ENCODE assay signal across 24 mouse cellular contexts in the genomic region with DNA sequence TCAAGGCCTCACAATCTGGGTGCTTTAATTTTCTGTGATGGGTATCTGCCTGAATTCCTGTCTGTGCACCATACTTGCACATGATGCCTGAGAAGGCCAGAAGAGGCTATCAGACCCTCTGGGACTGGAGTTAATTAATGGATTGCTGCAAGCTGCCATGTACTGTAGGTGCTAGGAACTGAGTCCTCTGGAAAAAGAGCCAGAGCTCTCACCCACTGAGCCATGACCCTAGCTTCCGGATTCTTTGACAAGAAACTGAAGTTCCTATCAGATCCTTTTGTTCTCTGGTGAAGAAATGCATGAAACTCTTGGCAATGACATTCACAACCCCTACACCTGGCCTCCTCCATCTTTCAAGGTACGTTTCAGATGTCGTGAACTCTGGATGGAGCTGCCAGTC. TPM values are rescaled to one million over a fixed set of nuclear protein-coding genes. Genes with fewer than 3 reads are reported as not detected.
DNase-seq lines count a peak whose midpoint lies in the region; ATAC-seq and TF ChIP-seq lines count a peak whose summit lies in the region.
"Had no signal": no experiment of that assay in that cellular context is flagged by ENCODE, and none has a peak within 500 bp of the region (broad histone marks: within the 10 kb centered on the region; RNA-seq: fewer than 3 reads in every experiment).

No protein-coding gene starts in this region.

- peak in 1 of 2 experiments; percentile 48; a peak in 1 of 4 replicates for TF ChIP-seq EP300 in MEL (IDR thresholded peaks at IDR 0.05; ENCODE audit: low read depth in 1 of 2, low read length in 2 of 2)

- WGBS in forebrain, embryonic 12.5 days = 64% methylated on average over 3 of the region's 3 CpGs
- 59% methylated on average over 3 of the region's 3 CpGs for WGBS in forebrain, postnatal 0 days
- 57% methylated on average over 3 of the region's 3 CpGs for WGBS in kidney, postnatal 0 days
- WGBS in liver, embryonic 15.5 days (ENCODE audit: insufficient replicate concordance) = 37% methylated on average over 3 of the region's 3 CpGs

- no peak overlapping the region for H3K4me3 ChIP-seq in forebrain, embryonic 12.5 days (replicated peaks)
- H3K4me3 ChIP-seq in forebrain, postnatal 0 days (ENCODE audit: low read depth, low read length) = no peak overlapping the region
- H3K4me3 ChIP-seq in kidney, postnatal 0 days (replicated peaks; ENCODE audit: low read depth, low read length) = no peak overlapping the region
- peak overlapping the region; percentile 7 to 59 for H3K4me3 ChIP-seq in MEL (ENCODE audit: control insufficient read depth in 1 of 2, insufficient read depth in 1 of 2, low read depth in 2 of 2, low read length in 2 of 2)
- H3K4me3 ChIP-seq in liver, embryonic 15.5 days (replicated peaks) = peak overlapping the region; percentile 32
- H3K4me3 ChIP-seq: embryonic facial prominence, embryonic 13.5 days; forebrain, embryonic 13.5 days; heart, embryonic 15.5 days; limb, embryonic 15.5 days; midbrain, embryonic 10.5 days; neural tube, embryonic 15.5 days had no signal

- 0 out of 2 replicates have a peak, but pooled peaks cover 9% of the 10 kb centered on the region for H3K27me3 ChIP-seq in forebrain, embryonic 12.5 days
- no peaks in the 10 kb centered on the region for H3K27me3 ChIP-seq in forebrain, postnatal 0 days (ENCODE audit: insufficient read depth, low read length)
- no peaks in the 10 kb centered on the region for H3K27me3 ChIP-seq in kidney, postnatal 0 days (ENCODE audit: insufficient read depth, low read length)
- H3K27me3 ChIP-seq in MEL (ENCODE audit: control insufficient read depth in 1 of 2, insufficient read depth in 2 of 2, low read length in 2 of 2) = no peaks in the 10 kb centered on the region
- no peaks in the 10 kb centered on the region for H3K27me3 ChIP-seq in liver, embryonic 15.5 days
- H3K27me3 ChIP-seq: CH12.LX; embryonic facial prominence, embryonic 13.5 days; heart, embryonic 15.5 days; limb, embryonic 15.5 days; neural tube, embryonic 15.5 days had no signal

- peaks cover 48% of the 10 kb centered on the region for H3K4me1 ChIP-seq in forebrain, embryonic 12.5 days
- H3K4me1 ChIP-seq in forebrain, postnatal 0 days (ENCODE audit: insufficient read depth) = peaks cover 2% of the 10 kb centered on the region
- peaks cover 38% of the 10 kb centered on the region for H3K4me1 ChIP-seq in kidney, postnatal 0 days (replicated peaks; ENCODE audit: insufficient read depth, low read length)
- H3K4me1 ChIP-seq in MEL (ENCODE audit: control insufficient read depth in 1 of 2, insufficient read depth in 2 of 2, low read length in 2 of 2) = peaks cover 21 to 31% of the 10 kb centered on the region in 2 experiments
- peaks cover 97% of the 10 kb centered on the region for H3K4me1 ChIP-seq in liver, embryonic 15.5 days (replicated peaks)

- ATAC-seq in forebrain, embryonic 12.5 days (ENCODE audit: low FRiP score) = no peak
- ATAC-seq in forebrain, postnatal 0 days = no peak
- no peak for ATAC-seq in kidney, postnatal 0 days (replicated peaks; ENCODE audit: low FRiP score, low read depth)
- ATAC-seq in liver, embryonic 15.5 days (ENCODE audit: insufficient read depth) = no peak
- no peak for ATAC-seq in megakaryocyte-erythroid progenitor cell, adult 5-6 weeks (replicated peaks; ENCODE audit: low FRiP score, low TSS enrichment, poor library complexity, severe bottlenecking)
- ATAC-seq: activated CD4-positive, CD25-positive, alpha-beta regulatory T cell, adult 4 months; forebrain, embryonic 13.5 days had no signal

- H3K27ac ChIP-seq in forebrain, embryonic 12.5 days = 0 out of 2 replicates have a peak overlapping the region, but pooled peaks have one; percentile 16
- no peak overlapping the region for H3K27ac ChIP-seq in forebrain, postnatal 0 days (ENCODE audit: low read depth, low read length)
- peak overlapping the region; percentile 76 for H3K27ac ChIP-seq in kidney, postnatal 0 days
- H3K27ac ChIP-seq in MEL (ENCODE audit: control insufficient read depth, low read depth, low read length) = peak overlapping the region; percentile 88
- peak overlapping the region; percentile 98 for H3K27ac ChIP-seq in liver, embryonic 15.5 days (replicated peaks)
- H3K27ac ChIP-seq: embryonic facial prominence, embryonic 13.5 days; forebrain, embryonic 13.5 days; limb, embryonic 15.5 days; midbrain, embryonic 10.5 days; neural tube, embryonic 15.5 days had no signal

- H3K9me3 ChIP-seq in forebrain, embryonic 12.5 days = no peaks in the 10 kb centered on the region
- no peaks in the 10 kb centered on the region for H3K9me3 ChIP-seq in forebrain, postnatal 0 days (ENCODE audit: low read length)
- no peaks in the 10 kb centered on the region for H3K9me3 ChIP-seq in kidney, postnatal 0 days (replicated peaks; ENCODE audit: low read length)
- H3K9me3 ChIP-seq in MEL (replicated peaks; ENCODE audit: insufficient read depth, low read length) = no peaks in the 10 kb centered on the region
- H3K9me3 ChIP-seq in liver, embryonic 15.5 days (replicated peaks) = no peaks in the 10 kb centered on the region
- H3K9me3 ChIP-seq: embryonic facial prominence, embryonic 13.5 days; forebrain, embryonic 13.5 days; heart, embryonic 15.5 days; limb, embryonic 15.5 days; midbrain, embryonic 10.5 days; neural tube, embryonic 15.5 days had no signal

- no peak for TF ChIP-seq POLR2A in MEL (IDR thresholded peaks at IDR 0.05; ENCODE audit: control insufficient read depth in 1 of 2, insufficient read depth in 1 of 2, low read depth in 1 of 2, low read length in 2 of 2, poor library complexity in 1 of 2)

- no peaks in the 10 kb centered on the region for H3K36me3 ChIP-seq in forebrain, embryonic 12.5 days (replicated peaks)
- H3K36me3 ChIP-seq in forebrain, postnatal 0 days (ENCODE audit: insufficient read depth) = no peaks in the 10 kb centered on the region
- no peaks in the 10 kb centered on the region; the same call in 1 of the 2 replicates for H3K36me3 ChIP-seq in kidney, postnatal 0 days (ENCODE audit: insufficient read depth, low read length)
- peaks cover 0 to 32% of the 10 kb centered on the region in 2 experiments; a peak in 2 of 4 replicates for H3K36me3 ChIP-seq in MEL (ENCODE audit: control insufficient read depth in 1 of 2, insufficient read depth in 2 of 2, low read length in 2 of 2)
- peaks cover 17% of the 10 kb centered on the region; the same call in 1 of the 2 replicates for H3K36me3 ChIP-seq in liver, embryonic 15.5 days (replicated peaks)
- H3K36me3 ChIP-seq: embryonic facial prominence, embryonic 13.5 days; heart, embryonic 15.5 days; limb, embryonic 15.5 days; midbrain, embryonic 10.5 days; neural tube, embryonic 15.5 days had no signal

- no peak for TF ChIP-seq CTCF in forebrain, postnatal 0 days (IDR thresholded peaks at IDR 0.05; ENCODE audit: low read depth)
- TF ChIP-seq CTCF in kidney, postnatal 0 days (IDR thresholded peaks at IDR 0.05; ENCODE audit: low read depth) = no peak
- no peak for TF ChIP-seq CTCF in MEL (IDR thresholded peaks at IDR 0.05 in 2 of 3, conservative IDR thresholded peaks at IDR 0.05 in 1 of 3; ENCODE audit: control insufficient read depth in 1 of 3, insufficient read depth in 1 of 3, low read depth in 2 of 3, low read length in 3 of 3, poor library complexity in 1 of 3, severe bottlenecking in 1 of 3)

- H3K4me2 ChIP-seq in forebrain, embryonic 12.5 days = no peak overlapping the region
- H3K4me2 ChIP-seq in forebrain, postnatal 0 days (ENCODE audit: low read depth) = no peak overlapping the region
- H3K4me2 ChIP-seq in kidney, postnatal 0 days (ENCODE audit: low read length) = no peak overlapping the region
- peak overlapping the region; percentile 92 for H3K4me2 ChIP-seq in liver, embryonic 15.5 days
- H3K4me2 ChIP-seq: embryonic facial prominence, embryonic 13.5 days; forebrain, embryonic 13.5 days; limb, embryonic 15.5 days; neural tube, embryonic 15.5 days had no signal

- TF ChIP-seq RAD21 in MEL (IDR thresholded peaks at IDR 0.05; ENCODE audit: low read depth, low read length) = no peak

- DNase-seq in forebrain, postnatal 0 days = no peak
- no peak for DNase-seq in kidney, postnatal 0 days (ENCODE audit: low spot score)
- no peak for DNase-seq in kidney, postnatal 14 days
- peak; percentile 79 for DNase-seq in MEL (ENCODE audit: low read depth, low spot score)
- DNase-seq: adrenal gland, postnatal 25 days; cerebellum, adult 9-11 months; gastrocnemius, postnatal 36 days; kidney, postnatal 25 days; lung, postnatal 10 days; right cerebral cortex, postnatal 25 days; thymus, postnatal 25 days had no signal

- H3K9ac ChIP-seq in forebrain, embryonic 12.5 days = no peak overlapping the region
- H3K9ac ChIP-seq in forebrain, postnatal 0 days = no peak overlapping the region
- no peak overlapping the region for H3K9ac ChIP-seq in kidney, postnatal 0 days (ENCODE audit: low read depth, low read length)
- peak overlapping the region; percentile 43 for H3K9ac ChIP-seq in MEL (ENCODE audit: control insufficient read depth, low read depth, low read length, poor library complexity, severe bottlenecking)
- peak overlapping the region; percentile 34 for H3K9ac ChIP-seq in liver, embryonic 15.5 days
- H3K9ac ChIP-seq: embryonic facial prominence, embryonic 13.5 days; heart, embryonic 15.5 days; limb, embryonic 15.5 days; neural tube, embryonic 15.5 days had no signal

- H3K79me2 ChIP-seq in MEL (ENCODE audit: control insufficient read depth, insufficient read depth, low read length, poor library complexity) = peaks cover 3% of the 10 kb centered on the region

RNA-seq across cellular contexts. Expression of a gene that starts 24.1 kb away (rescaled TPM):
- polyA plus RNA-seq in forebrain, embryonic 12.5 days (2016; fragmentation: Nextera tagmentation; extraction: Ambion mirVana) = 16.6 and 19.1 TPM in 2 replicates
- 4.3 and 6.0 TPM in 2 replicates for total RNA-seq in forebrain, postnatal 0 days (2014; rRNA removed)
- 2.3 and 2.8 TPM in 2 replicates for polyA plus RNA-seq in forebrain, postnatal 0 days (2015; fragmentation: Nextera tagmentation; extraction: Ambion mirVana)
- polyA plus RNA-seq in kidney, postnatal 0 days (2015; fragmentation: Nextera tagmentation; extraction: Ambion mirVana) = 21.7 and 23.3 TPM in 2 replicates
- 15.5 and 17.8 TPM in 2 replicates for total RNA-seq in MEL (2012; rRNA removed)
- 10 to 100 TPM in 1 of 2 experiments, not detected in 1; 15.2 TPM for polyA plus RNA-seq in MEL (2012; ENCODE audit: insufficient read depth in 1 of 2, insufficient read length in 2 of 2, low read depth in 1 of 2, low replicate concordance in 2 of 2, missing spikeins in 1 of 2)
- 24.5 and 26.0 TPM in 2 replicates for polyA plus RNA-seq in liver, embryonic 15.5 days (2015; fragmentation: Nextera tagmentation; extraction: Ambion mirVana)
- 28.7 and 31.2 TPM in 2 replicates for total RNA-seq in megakaryocyte-erythroid progenitor cell, adult 5-6 weeks (2014; fragmentation: Nextera tagmentation)
- total RNA-seq in megakaryocyte-erythroid progenitor cell, adult 5-6 weeks (2017) = 16.4 and 22.4 TPM in 2 replicates

RNA-seq across cellular contexts. Expression of a gene that starts 43.5 kb away (rescaled TPM):
- polyA plus RNA-seq in forebrain, embryonic 12.5 days (2016; fragmentation: Nextera tagmentation; extraction: Ambion mirVana) = 12.6 and 14.2 TPM in 2 replicates
- total RNA-seq in forebrain, postnatal 0 days (2014; rRNA removed) = 8.6 and 9.5 TPM in 2 replicates
- 13.4 and 14.0 TPM in 2 replicates for polyA plus RNA-seq in forebrain, postnatal 0 days (2015; fragmentation: Nextera tagmentation; extraction: Ambion mirVana)
- polyA plus RNA-seq in kidney, postnatal 0 days (2015; fragmentation: Nextera tagmentation; extraction: Ambion mirVana) = 10.6 and 11.7 TPM in 2 replicates
- total RNA-seq in MEL (2012; rRNA removed) = 21.1 and 25.6 TPM in 2 replicates
- 10 to 100 TPM in 1 of 2 experiments, not detected in 1; 30.0 TPM for polyA plus RNA-seq in MEL (2012; ENCODE audit: insufficient read depth in 1 of 2, insufficient read length in 2 of 2, low read depth in 1 of 2, low replicate concordance in 2 of 2, missing spikeins in 1 of 2)
- 5.6 and 6.2 TPM in 2 replicates for polyA plus RNA-seq in liver, embryonic 15.5 days (2015; fragmentation: Nextera tagmentation; extraction: Ambion mirVana)
- total RNA-seq in megakaryocyte-erythroid progenitor cell, adult 5-6 weeks (2014; fragmentation: Nextera tagmentation) = 14.3 and 20.0 TPM in 2 replicates
- total RNA-seq in megakaryocyte-erythroid progenitor cell, adult 5-6 weeks (2017) = 16.3 and 18.9 TPM in 2 replicates

RNA-seq across cellular contexts. Expression of a gene that starts 45.0 kb away (rescaled TPM):
- polyA plus RNA-seq in forebrain, embryonic 12.5 days (2016; fragmentation: Nextera tagmentation; extraction: Ambion mirVana) = 0.21 and 0.40 TPM in 2 replicates
- total RNA-seq in forebrain, postnatal 0 days (2014; rRNA removed) = not detected in 2 replicates
- polyA plus RNA-seq in forebrain, postnatal 0 days (2015; fragmentation: Nextera tagmentation; extraction: Ambion mirVana) = 0.06 and 0.29 TPM in 2 replicates
- polyA plus RNA-seq in kidney, postnatal 0 days (2015; fragmentation: Nextera tagmentation; extraction: Ambion mirVana) = 0.55 and 0.60 TPM in 2 replicates
- 0.07 and 0.15 TPM in 2 replicates for total RNA-seq in MEL (2012; rRNA removed)
- under 1 TPM in 1 of 2 experiments, not detected in 1; 0.72 TPM for polyA plus RNA-seq in MEL (2012; ENCODE audit: insufficient read depth in 1 of 2, insufficient read length in 2 of 2, low read depth in 1 of 2, low replicate concordance in 2 of 2, missing spikeins in 1 of 2)
- 0.07 and 0.18 TPM in 2 replicates for polyA plus RNA-seq in liver, embryonic 15.5 days (2015; fragmentation: Nextera tagmentation; extraction: Ambion mirVana)
- not detected in 2 replicates for total RNA-seq in megakaryocyte-erythroid progenitor cell, adult 5-6 weeks (2014; fragmentation: Nextera tagmentation)
- total RNA-seq in megakaryocyte-erythroid progenitor cell, adult 5-6 weeks (2017) = not detected in 2 replicates
- total RNA-seq: gastrocnemius, postnatal 36 days; layer of hippocampus, postnatal 10 days; left cerebral cortex, postnatal 10 days had no signal

Comparison
In these comparisons a context has a peak if more than half of its experiments do, and no peak if none do; other contexts are left out.
1. H3K4me3 ChIP-seq: peak in MEL (2 of 2) and liver, embryonic 15.5 days (single experiment); none in forebrain, embryonic 12.5 days (single experiment), forebrain, postnatal 0 days (single experiment) and kidney, postnatal 0 days (single experiment).
2. H3K9ac ChIP-seq: peak in MEL (single experiment) and liver, embryonic 15.5 days (single experiment); none in forebrain, embryonic 12.5 days (single experiment), forebrain, postnatal 0 days (single experiment) and kidney, postnatal 0 days (single experiment).